Mouse (Mus musculus) cerebellum, adult 2 months (tissue): Measurements from ENCODE around the gene Nek3.

Experiments
- CTCF ChIP-seq: fragments of 200-500 bp; IDR thresholded peaks from 2 replicates; pipeline ENCODE4 v1.5.1; 2011; ENCODE audit warnings: low read depth, mild to moderate bottlenecking, control low read depth, low read length, moderate library complexity, borderline replicate concordance; ENCODE audit not compliant: insufficient read depth
- POLR2A ChIP-seq: fragments of 200-500 bp; IDR thresholded peaks from 2 replicates; pipeline ENCODE4 v1.6.1; 2011; ENCODE audit warnings: low read length, control low read depth, borderline replicate concordance; ENCODE audit not compliant: insufficient read depth

GRCm38 (mm10) chr8:22184884-22185283, 18.6 kb upstream of the Nek3 start:
- TF ChIP-seq CTCF (no peak), POLR2A (no peak)
